Mouse (Mus musculus): ENCODE results near the gene Klk13.

DNA sequence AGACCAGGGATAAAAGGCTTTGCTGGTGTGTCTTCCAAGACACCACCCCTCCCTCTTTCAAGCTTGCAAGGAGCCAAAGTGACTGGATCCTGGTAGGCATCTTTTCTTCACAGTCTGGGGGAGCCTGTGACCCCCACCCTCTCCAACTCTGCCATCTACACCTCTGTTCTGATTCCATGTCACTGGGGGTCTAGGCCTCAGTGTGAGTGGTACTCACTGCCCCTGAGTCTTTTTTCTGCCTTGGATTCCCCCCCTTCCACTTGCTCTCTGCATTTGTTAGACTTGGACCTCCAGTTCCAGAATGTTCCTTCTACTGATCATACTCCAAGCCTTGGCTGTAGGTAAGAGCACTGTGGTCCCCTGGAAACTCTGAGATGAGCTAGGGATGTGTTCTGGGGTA, 22.2 kb upstream of the Klk13 start, which contains the start of gene Klk14:
- TF ChIP-seq POLR2A (IDR thresholded peaks at IDR 0.05; ENCODE audit: borderline replicate concordance, control insufficient read depth, low read depth, low read length) (no peak), CTCF (IDR thresholded peaks at IDR 0.05; ENCODE audit: control insufficient read depth, insufficient read depth, low read length) (no peak)
